Mouse (Mus musculus) stomach, embryonic 14.5 days (tissue): ENCODE data around the gene Mycn. TPM values are rescaled to one million over a fixed set of nuclear protein-coding genes. Genes with fewer than 3 reads are reported as not detected.

Experiments
- ATAC-seq: fragments of 200-750 bp; cut with Nextera tagmentation; 2 replicates; pipeline ENCODE4 v1.8.0; 2017; ENCODE audit warnings: low read depth, moderate TSS enrichment; ENCODE audit not compliant: insufficient number of reproducible peaks, insufficient read depth, low FRiP score
- H3K27ac ChIP-seq: fragments of 300-500 bp; sonication (generic); 2 replicates; pipeline ENCODE4 v1.5.1; 2014; ENCODE audit warnings: mild to moderate bottlenecking, low read length, moderate library complexity, mixed read lengths
- H3K27me3 ChIP-seq: fragments of 300-500 bp; sonication (generic); 2 replicates; pipeline ENCODE4 v1.6.1; 2014; ENCODE audit warnings: low read length, control low read depth, mixed read lengths; ENCODE audit not compliant: control insufficient read depth, insufficient read depth
- H3K36me3 ChIP-seq: fragments of 300-500 bp; sonication (generic); 2 replicates; pipeline ENCODE4 v1.6.1; 2014; ENCODE audit warnings: mild to moderate bottlenecking, control low read depth, low read length, moderate library complexity, mixed read lengths; ENCODE audit not compliant: control insufficient read depth, insufficient read depth
- H3K4me1 ChIP-seq: fragments of 300-500 bp; sonication (generic); 2 replicates; pipeline ENCODE4 v1.6.1; 2014; ENCODE audit warnings: low read length, control low read depth, mixed read lengths; ENCODE audit not compliant: control insufficient read depth, insufficient read depth
- H3K4me2 ChIP-seq: fragments of 300-500 bp; sonication (generic); replicated peaks from 2 replicates; pipeline ENCODE4 v1.6.1; 2014; ENCODE audit warnings: low read depth, low read length, control low read depth
- H3K4me3 ChIP-seq: fragments of 300-500 bp; sonication (generic); 2 replicates; pipeline ENCODE4 v1.5.1; 2014; ENCODE audit warnings: low read depth, low read length, control low read depth
- H3K9ac ChIP-seq: fragments of 300-500 bp; sonication (generic); replicated peaks from 2 replicates; pipeline ENCODE4 v1.6.1; 2014; ENCODE audit warnings: low read depth, mild to moderate bottlenecking, control low read depth, low read length, moderate library complexity, mixed read lengths
- H3K9me3 ChIP-seq: fragments of 300-500 bp; sonication (generic); 2 replicates; pipeline ENCODE4 v1.6.1; 2016; ENCODE audit warnings: low read depth, low read length, control low read depth; ENCODE audit not compliant: control insufficient read depth
- WGBS: fragments of 180-500 bp; shearing (Covaris S2); extraction: QIAGEN DNeasy Blood & Tissue Kit; methylation state at CpG from one replicate; pipeline ENCODE4 v1.1.7; 2014; 5-methylcytosine and 5-hydroxymethylcytosine counted together
- polyA plus RNA-seq: library from polyadenylated mRNA; unstranded; fragments of >200 nt; fragmentation: Nextera tagmentation; extraction: Ambion mirVana; gene quantifications from 2 replicates; pipeline ENCODE4 v1.2.1, GENCODE M21; 2014

Mycn gene
- polyA plus RNA-seq, 1 experiment from 2014 or later, result 47.6 TPM

GRCm38 (mm10) chr12:12898356-12899126 lies 43.2 kb downstream of the Mycn start:
- no peak overlapping the region for H3K4me3 ChIP-seq
- H3K27me3 ChIP-seq, result no peaks in the 10 kb centered on the region
- no peak overlapping the region for H3K4me2 ChIP-seq
- 0 out of 2 replicates have a peak, but pooled peaks cover 3% of the 10 kb centered on the region for H3K4me1 ChIP-seq
- WGBS, result 56% methylated on average over 2 of the region's 2 CpGs
- ATAC-seq, result no peak
- H3K9ac ChIP-seq, result no peak overlapping the region
- no peaks in the 10 kb centered on the region for H3K36me3 ChIP-seq
- H3K9me3 ChIP-seq, result no peaks in the 10 kb centered on the region
- no peak overlapping the region for H3K27ac ChIP-seq

DNA sequence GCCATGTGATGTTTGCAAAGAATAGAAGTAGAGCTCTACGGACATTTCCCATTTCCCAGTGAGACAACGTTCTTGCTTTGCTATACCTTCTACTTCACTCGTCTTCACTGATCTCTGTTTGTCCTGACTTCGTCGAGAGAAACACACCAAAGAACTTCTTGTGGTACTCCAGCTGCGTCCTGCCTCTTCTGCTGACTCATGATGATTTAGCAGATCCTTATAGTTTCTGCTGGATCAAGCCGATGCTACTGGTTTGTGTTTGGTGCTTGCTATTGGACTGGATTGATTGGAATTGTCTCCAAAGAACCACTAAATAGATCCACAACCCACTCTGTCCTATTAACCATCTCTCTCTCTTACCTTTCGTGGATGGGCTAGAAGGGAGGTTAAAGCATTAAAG lies 47.7 kb downstream of the Mycn start:
- Histone ChIP-seq H3K4me3 (no peak overlapping the region), H3K27me3 (no peaks in the 10 kb centered on the region), H3K27ac (no peak overlapping the region), H3K4me1 (0 out of 2 replicates have a peak, but pooled peaks cover 3% of the 10 kb centered on the region), H3K36me3 (no peaks in the 10 kb centered on the region), H3K4me2 (no peak overlapping the region), H3K9me3 (no peaks in the 10 kb centered on the region), H3K9ac (no peak overlapping the region)
- ATAC-seq, result no peak
- 91% methylated on average over 8 of the region's 8 CpGs for WGBS

DNA sequence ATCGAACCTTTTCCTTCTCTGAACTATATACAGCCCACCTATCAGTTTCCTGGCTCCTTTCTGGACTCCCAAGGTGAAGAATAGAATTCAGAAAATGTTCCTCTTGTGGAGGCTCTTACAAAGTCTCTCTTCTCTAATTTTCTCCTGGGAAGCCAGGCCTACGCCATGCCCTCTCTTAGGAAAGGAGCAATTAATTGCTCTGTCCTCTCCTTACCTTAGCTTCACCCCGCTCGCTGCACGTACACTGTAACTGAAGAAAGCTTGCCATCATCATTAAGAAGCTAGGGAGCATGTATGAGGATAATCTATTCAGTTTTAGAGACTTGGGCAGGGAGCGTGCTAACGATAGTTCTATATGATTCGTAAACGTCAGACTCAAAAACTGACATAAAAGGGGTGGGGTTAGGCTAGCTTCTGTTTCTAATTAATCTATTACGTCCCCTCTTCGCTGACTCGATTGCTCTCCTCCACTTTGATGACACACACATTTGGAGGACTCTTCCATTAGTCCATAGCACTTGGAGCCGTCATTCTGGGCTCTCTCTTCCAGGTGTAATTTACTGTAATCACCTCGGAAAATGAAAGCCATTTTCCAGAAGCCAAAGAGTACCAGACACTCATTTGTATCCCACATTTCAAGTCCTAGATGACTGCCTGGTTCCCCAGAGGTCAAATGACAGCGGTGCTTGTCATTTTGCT lies 55.4 kb downstream of the Mycn start:
- no peaks in the 10 kb centered on the region for H3K4me1 ChIP-seq
- H3K9ac ChIP-seq, result no peak overlapping the region
- no peak overlapping the region for H3K27ac ChIP-seq
- H3K9me3 ChIP-seq, result no peaks in the 10 kb centered on the region
- 59% methylated on average over 15 of the region's 15 CpGs for WGBS
- no peak for ATAC-seq
- H3K4me2 ChIP-seq, result no peak overlapping the region
- H3K36me3 ChIP-seq, result no peaks in the 10 kb centered on the region
- H3K4me3 ChIP-seq, result no peak overlapping the region
- H3K27me3 ChIP-seq, result no peaks in the 10 kb centered on the region
